Mouse (Mus musculus) lung, embryonic 14.5 days (tissue): ENCODE results near the gene Tmem82. TPM values are rescaled to one million over a fixed set of nuclear protein-coding genes. Genes with fewer than 3 reads are reported as not detected.
A peak's percentile ranks its signal among the peaks of the same experiment; 100 is the strongest.

Experiments
- ATAC-seq: fragments of 200-750 bp; cut with Nextera tagmentation; 2 replicates; pipeline ENCODE4 v1.8.0; 2017; ENCODE audit warnings: mild to moderate bottlenecking, moderate TSS enrichment, moderate library complexity; ENCODE audit not compliant: insufficient read depth
- DNase-seq: peaks from one replicate; pipeline ENCODE4 v3.0.0-alpha.2; 2015
- H3K27ac ChIP-seq: fragments of 300-500 bp; sonication (generic); 2 replicates; pipeline ENCODE4 v1.5.1; 2014; ENCODE audit warnings: low read depth, mild to moderate bottlenecking, moderate library complexity
- H3K27me3 ChIP-seq: fragments of 300-500 bp; sonication (generic); 2 replicates; pipeline ENCODE4 v1.6.1; 2014; ENCODE audit warnings: low read length, control low read depth; ENCODE audit not compliant: insufficient read depth
- H3K36me3 ChIP-seq: fragments of 300-500 bp; sonication (generic); 2 replicates; pipeline ENCODE4 v1.6.1; 2014; ENCODE audit warnings: control low read depth; ENCODE audit not compliant: insufficient read depth
- H3K4me1 ChIP-seq: fragments of 300-500 bp; sonication (generic); 2 replicates; pipeline ENCODE4 v1.6.1; 2014; ENCODE audit warnings: antibody characterized with exemption, control low read depth; ENCODE audit not compliant: insufficient read depth
- H3K4me2 ChIP-seq: fragments of 300-500 bp; sonication (generic); 2 replicates; pipeline ENCODE4 v1.6.1; 2014; ENCODE audit warnings: mild to moderate bottlenecking
- H3K4me3 ChIP-seq: fragments of 300-500 bp; sonication (generic); 2 replicates; pipeline ENCODE4 v1.5.1; 2014; ENCODE audit warnings: low read depth, low read length
- H3K9ac ChIP-seq: fragments of 300-500 bp; sonication (generic); 2 replicates; pipeline ENCODE4 v1.6.1; 2014
- H3K9me3 ChIP-seq: fragments of 300-500 bp; sonication (generic); 2 replicates; pipeline ENCODE4 v1.6.1; 2016; ENCODE audit warnings: low read depth, low read length, control low read depth
- CTCF ChIP-seq: IDR thresholded peaks from 2 replicates; pipeline ENCODE4 v1.5.1; 2016; ENCODE audit warnings: antibody characterized with exemption, low read depth
- WGBS: fragments of 180-500 bp; shearing (Covaris S2); extraction: QIAGEN DNeasy Blood & Tissue Kit; methylation state at CpG from one replicate; pipeline ENCODE4 v1.1.7; 2014; 5-methylcytosine and 5-hydroxymethylcytosine counted together
- polyA plus RNA-seq: library from polyadenylated mRNA; unstranded; fragments of >200 nt; fragmentation: Nextera tagmentation; extraction: Ambion mirVana; gene quantifications from 2 replicates; pipeline ENCODE4 v1.2.1, GENCODE M21; 2014

Tmem82 gene
- polyA plus RNA-seq, 1 experiment from 2014 or later = 0.50 TPM

- Histone ChIP-seq H3K4me1 (peaks cover 6% of the 10 kb centered on the region), H3K36me3 (peaks cover 39% of the 10 kb centered on the region), H3K4me2 (no peak overlapping the region), H3K9me3 (no peaks in the 10 kb centered on the region), H3K27me3 (no peaks in the 10 kb centered on the region), H3K27ac (no peak overlapping the region), H3K4me3 (no peak overlapping the region), H3K9ac (no peak overlapping the region)
- DNase-seq = no peak
- no peak for ATAC-seq
- TF ChIP-seq CTCF = peak; percentile 47
- WGBS = 71% methylated on average over 9 of the region's 9 CpGs
Observed at GRCm38 (mm10) chr4:141595605-141596268, 22.7 kb downstream of the Tmem82 start.

- H3K9ac ChIP-seq = no peak overlapping the region
- no peak for DNase-seq
- H3K4me1 ChIP-seq = peaks cover 6% of the 10 kb centered on the region
- no peak for ATAC-seq
- no peak overlapping the region for H3K27ac ChIP-seq
- 92% methylated on average over 11 of the region's 11 CpGs for WGBS
- no peak overlapping the region for H3K4me3 ChIP-seq
- peaks cover 43% of the 10 kb centered on the region for H3K36me3 ChIP-seq
- TF ChIP-seq CTCF = no peak
- H3K27me3 ChIP-seq = no peaks in the 10 kb centered on the region
- H3K4me2 ChIP-seq = no peak overlapping the region
- no peaks in the 10 kb centered on the region for H3K9me3 ChIP-seq
Observed at GRCm38 (mm10) chr4:141595138-141595537, 23.3 kb downstream of the Tmem82 start.

- Histone ChIP-seq H3K9ac (no peak overlapping the region), H3K4me3 (no peak overlapping the region), H3K36me3 (peaks cover 77% of the 10 kb centered on the region), H3K27me3 (no peaks in the 10 kb centered on the region), H3K4me1 (no peaks in the 10 kb centered on the region), H3K27ac (no peak overlapping the region), H3K4me2 (no peak overlapping the region), H3K9me3 (no peaks in the 10 kb centered on the region)
- ATAC-seq = no peak
- peak; percentile 61 for DNase-seq
- peak; percentile 78 for TF ChIP-seq CTCF
- WGBS = 25% methylated on average over 3 of the region's 3 CpGs
Observed at GRCm38 (mm10) chr4:141591547-141591946, 26.9 kb downstream of the Tmem82 start.

- TF ChIP-seq CTCF = no peak
- ATAC-seq (no peak), DNase-seq (no peak)
- Histone ChIP-seq H3K4me3 (no peak overlapping the region), H3K4me1 (no peaks in the 10 kb centered on the region), H3K27ac (no peak overlapping the region), H3K36me3 (peaks cover 86% of the 10 kb centered on the region), H3K9ac (no peak overlapping the region), H3K27me3 (no peaks in the 10 kb centered on the region), H3K4me2 (no peak overlapping the region), H3K9me3 (no peaks in the 10 kb centered on the region)
- 84% methylated on average over 8 of the region's 8 CpGs for WGBS
Observed at GRCm38 (mm10) chr4:141583919-141584318, 34.5 kb downstream of the Tmem82 start.

- ATAC-seq (no peak), DNase-seq (no peak)
- TF ChIP-seq CTCF = no peak
- H3K9me3 ChIP-seq = no peaks in the 10 kb centered on the region
- no peak overlapping the region for H3K4me2 ChIP-seq
- no peak overlapping the region for H3K9ac ChIP-seq
- H3K4me3 ChIP-seq = no peak overlapping the region
- H3K4me1 ChIP-seq = no peaks in the 10 kb centered on the region
- peaks cover 89% of the 10 kb centered on the region for H3K36me3 ChIP-seq
- 86% methylated on average over 13 of the region's 13 CpGs for WGBS
- H3K27ac ChIP-seq = no peak overlapping the region
- H3K27me3 ChIP-seq = no peaks in the 10 kb centered on the region
Observed at GRCm38 (mm10) chr4:141581051-141581450, 37.4 kb downstream of the Tmem82 start.

GRCm38 (mm10) chr4:141578833-141579232 is 39.6 kb downstream of the Tmem82 start:
- Histone ChIP-seq H3K4me3 (no peak overlapping the region), H3K4me2 (no peak overlapping the region), H3K27me3 (no peaks in the 10 kb centered on the region), H3K4me1 (peaks cover under 1% of the 10 kb centered on the region; the same call in 1 of the 2 replicates), H3K9me3 (no peaks in the 10 kb centered on the region), H3K36me3 (peaks cover 71% of the 10 kb centered on the region), H3K9ac (no peak overlapping the region), H3K27ac (0 out of 2 replicates have a peak overlapping the region, but pooled peaks have one; percentile 24)
- WGBS = 21% methylated on average over 3 of the region's 3 CpGs
- TF ChIP-seq CTCF = no peak
- DNase-seq = no peak
- ATAC-seq = no peak

GRCm38 (mm10) chr4:141576877-141577276 is 41.6 kb downstream of the Tmem82 start:
- ATAC-seq (no peak), DNase-seq (peak; percentile 34)
- 92% methylated on average over 7 of the region's 7 CpGs for WGBS
- H3K4me2 ChIP-seq = no peak overlapping the region
- H3K9me3 ChIP-seq = no peaks in the 10 kb centered on the region
- H3K4me1 ChIP-seq = peaks cover 6% of the 10 kb centered on the region; the same call in 1 of the 2 replicates
- H3K36me3 ChIP-seq = peaks cover 52% of the 10 kb centered on the region
- 0 out of 2 replicates have a peak, but pooled peaks have one; percentile 33 for TF ChIP-seq CTCF
- H3K27ac ChIP-seq = no peak overlapping the region
- H3K9ac ChIP-seq = no peak overlapping the region
- no peak overlapping the region for H3K4me3 ChIP-seq
- no peaks in the 10 kb centered on the region for H3K27me3 ChIP-seq
